Mouse (Mus musculus) myocyte (in vitro differentiated cells): ENCODE measurements around the gene Cdk19. TPM values are rescaled to one million over a fixed set of nuclear protein-coding genes. Genes with fewer than 3 reads are reported as not detected.

Experiments used
- H3K27me3 ChIP-seq: one replicate; pipeline ENCODE4 v1.6.1; 2011; ENCODE audit not compliant: control insufficient read depth, insufficient read depth, insufficient read length
- H3K36me3 ChIP-seq: one replicate; pipeline ENCODE4 v1.6.1; 2011; ENCODE audit not compliant: control insufficient read depth, insufficient read depth
- H3K4me2 ChIP-seq: one replicate; pipeline ENCODE4 v1.6.1; 2011; ENCODE audit warnings: low read depth, control low read depth
- H3K4me3 ChIP-seq: one replicate; pipeline ENCODE4 v1.5.1; 2011; ENCODE audit warnings: mild to moderate bottlenecking, control low read depth, moderate library complexity
- H3K79me2 ChIP-seq: one replicate; pipeline ENCODE4 v1.6.1; 2011; ENCODE audit not compliant: control insufficient read depth, insufficient read depth
- H3ac ChIP-seq: one replicate; pipeline ENCODE4 v1.6.1; 2011; ENCODE audit not compliant: control insufficient read depth, insufficient read length
- CEBPB ChIP-seq: IDR thresholded peaks from 2 replicates; pipeline ENCODE4 v1.6.1; 2011; ENCODE audit warnings: mild to moderate bottlenecking, moderate library complexity; ENCODE audit not compliant: poor library complexity, insufficient read depth, severe bottlenecking
- E2F4 ChIP-seq: IDR thresholded peaks from one replicate; pipeline ENCODE4 v1.6.1; 2011; ENCODE audit warnings: mild to moderate bottlenecking, control low read depth, moderate library complexity; ENCODE audit not compliant: insufficient read depth
- MAX ChIP-seq: IDR thresholded peaks from one replicate; pipeline ENCODE4 v1.6.1; 2011; ENCODE audit warnings: low read depth, mild to moderate bottlenecking, control low read depth
- MYOD1 ChIP-seq, 3 experiments: IDR thresholded peaks; one replicate each; pipeline ENCODE4 v1.6.1; 2011; ENCODE audit warnings: control low read depth in 2 of 3, low read depth in 2 of 3, mild to moderate bottlenecking in 2 of 3, moderate library complexity in 1 of 3; ENCODE audit not compliant: insufficient read length in 2 of 3, control insufficient read depth in 1 of 3
- MYOG ChIP-seq, 3 experiments: IDR thresholded peaks; one replicate each; pipeline ENCODE4 v1.6.1; 2011; ENCODE audit warnings: control low read depth in 2 of 3, low read depth in 2 of 3, mild to moderate bottlenecking in 2 of 3; ENCODE audit not compliant: insufficient read length in 2 of 3, control insufficient read depth in 1 of 3, insufficient read depth in 1 of 3
- POLR2A ChIP-seq: IDR thresholded peaks from one replicate; pipeline ENCODE4 v1.6.1; 2011; ENCODE audit warnings: low read depth, mild to moderate bottlenecking, control low read depth, moderate library complexity; ENCODE audit not compliant: insufficient read length
- POLR2AphosphoS2 ChIP-seq: IDR thresholded peaks from one replicate; pipeline ENCODE4 v1.6.1; 2011; ENCODE audit warnings: low read depth, control low read depth; ENCODE audit not compliant: insufficient read length
- REST ChIP-seq: IDR thresholded peaks from one replicate; pipeline ENCODE4 v1.6.1; 2011; ENCODE audit warnings: mild to moderate bottlenecking, control low read depth, moderate library complexity; ENCODE audit not compliant: insufficient read depth, insufficient read length
- SRF ChIP-seq: IDR thresholded peaks from one replicate; pipeline ENCODE4 v1.6.1; 2011; ENCODE audit warnings: low read depth; ENCODE audit not compliant: control insufficient read depth, insufficient read length
- TCF12 ChIP-seq: IDR thresholded peaks from one replicate; pipeline ENCODE4 v1.6.1; 2011; ENCODE audit warnings: mild to moderate bottlenecking, control low read depth; ENCODE audit not compliant: poor library complexity, insufficient read depth, severe bottlenecking
- TCF3 ChIP-seq: IDR thresholded peaks from one replicate; pipeline ENCODE4 v1.6.1; 2011; ENCODE audit warnings: low read depth, control low read depth; ENCODE audit not compliant: insufficient read length
- USF1 ChIP-seq: IDR thresholded peaks from one replicate; pipeline ENCODE4 v1.6.1; 2011; ENCODE audit warnings: low read depth, mild to moderate bottlenecking, control low read depth, moderate library complexity
- polyA plus RNA-seq: library from polyadenylated mRNA; unstranded; fragments of >200 nt; fragmentation: generic; extraction: Trizol; gene quantifications from one replicate; pipeline ENCODE4 v1.2.1, GENCODE M21; 2012; ENCODE audit warnings: missing spikeins

The Cdk19 gene
- polyA plus RNA-seq, 1 experiment = 5.3 TPM

GRCm38 (mm10) chr10:40491748-40492147 lies 152.4 kb downstream of the Cdk19 start:
- Histone ChIP-seq H3ac (no peak overlapping the region), H3K79me2 (no peaks in the 10 kb centered on the region), H3K36me3 (no peaks in the 10 kb centered on the region), H3K4me2 (no peak overlapping the region), H3K27me3 (no peaks in the 10 kb centered on the region), H3K4me3 (no peak overlapping the region)
- TF ChIP-seq POLR2A = no peak
- TF ChIP-seq POLR2AphosphoS2 = no peak
- no peak for TF ChIP-seq TCF3
- TF ChIP-seq MYOG (IDR thresholded peaks at IDR 0.05; ENCODE audit: control insufficient read depth in 1 of 3, insufficient read depth in 1 of 3, insufficient read length in 2 of 3, low read depth in 2 of 3) = no peak

DNA sequence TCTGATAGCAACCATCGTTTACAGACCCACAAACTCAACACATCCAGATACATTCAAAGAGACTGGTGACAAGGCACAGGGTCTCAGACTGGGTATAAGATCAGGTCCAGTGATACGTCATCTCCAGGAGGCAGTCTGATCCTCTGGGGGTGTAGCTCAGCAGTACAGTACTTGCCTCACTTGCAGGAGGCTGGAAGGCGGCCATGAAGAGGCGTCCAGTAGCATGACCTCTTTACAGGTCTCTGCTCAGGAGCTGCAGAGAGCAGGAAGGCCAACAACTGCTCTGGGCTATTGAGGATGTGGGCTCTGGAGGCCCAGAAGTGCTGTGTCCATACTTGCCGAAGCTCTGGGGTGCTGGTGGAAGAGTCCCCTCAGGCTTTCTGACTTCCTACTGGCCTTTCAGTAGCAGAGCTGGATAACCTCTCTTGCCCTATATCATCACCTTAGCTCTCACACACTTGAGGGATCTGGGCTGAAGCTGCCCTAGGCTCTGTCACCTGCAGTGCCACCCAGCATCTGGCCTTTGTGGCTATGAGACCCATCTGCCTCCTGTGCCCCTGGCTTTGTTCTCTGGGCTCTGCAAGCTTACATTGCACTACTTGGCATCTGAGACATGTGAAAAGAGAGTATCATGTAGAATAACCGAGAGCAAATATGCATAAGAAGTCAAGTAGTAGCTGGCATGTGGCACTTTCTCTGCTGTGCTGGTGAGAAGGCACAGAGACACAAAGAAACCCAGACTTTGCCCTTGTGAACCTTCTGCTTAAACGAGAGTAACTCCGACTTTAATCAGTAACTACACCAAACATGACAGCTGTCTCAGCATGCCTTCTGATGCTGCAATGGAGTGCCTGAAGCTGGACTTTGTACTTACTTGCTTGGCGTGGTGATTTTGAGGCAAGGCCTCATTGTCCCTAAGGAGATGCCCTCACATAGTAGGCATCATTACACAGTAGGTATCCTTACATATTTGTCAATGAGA lies 155.1 kb downstream of the Cdk19 start:
- H3ac ChIP-seq = no peak overlapping the region
- H3K27me3 ChIP-seq = no peaks in the 10 kb centered on the region
- TF ChIP-seq MYOD1 (IDR thresholded peaks at IDR 0.05; ENCODE audit: control insufficient read depth in 1 of 3, insufficient read length in 2 of 3, low read depth in 2 of 3) = no peak
- TF ChIP-seq TCF3 = no peak
- TF ChIP-seq CEBPB = no peak
- TF ChIP-seq SRF = no peak
- no peak for TF ChIP-seq E2F4
- no peak for TF ChIP-seq USF1
- no peak for TF ChIP-seq POLR2AphosphoS2
- TF ChIP-seq POLR2A = no peak
- TF ChIP-seq MYOG (IDR thresholded peaks at IDR 0.05; ENCODE audit: control insufficient read depth in 1 of 3, insufficient read depth in 1 of 3, insufficient read length in 2 of 3, low read depth in 2 of 3) = no peak
- TF ChIP-seq TCF12 = no peak
- no peak for TF ChIP-seq REST
- H3K4me2 ChIP-seq = no peak overlapping the region
- H3K36me3 ChIP-seq = no peaks in the 10 kb centered on the region
- H3K4me3 ChIP-seq = no peak overlapping the region
- no peaks in the 10 kb centered on the region for H3K79me2 ChIP-seq

DNA sequence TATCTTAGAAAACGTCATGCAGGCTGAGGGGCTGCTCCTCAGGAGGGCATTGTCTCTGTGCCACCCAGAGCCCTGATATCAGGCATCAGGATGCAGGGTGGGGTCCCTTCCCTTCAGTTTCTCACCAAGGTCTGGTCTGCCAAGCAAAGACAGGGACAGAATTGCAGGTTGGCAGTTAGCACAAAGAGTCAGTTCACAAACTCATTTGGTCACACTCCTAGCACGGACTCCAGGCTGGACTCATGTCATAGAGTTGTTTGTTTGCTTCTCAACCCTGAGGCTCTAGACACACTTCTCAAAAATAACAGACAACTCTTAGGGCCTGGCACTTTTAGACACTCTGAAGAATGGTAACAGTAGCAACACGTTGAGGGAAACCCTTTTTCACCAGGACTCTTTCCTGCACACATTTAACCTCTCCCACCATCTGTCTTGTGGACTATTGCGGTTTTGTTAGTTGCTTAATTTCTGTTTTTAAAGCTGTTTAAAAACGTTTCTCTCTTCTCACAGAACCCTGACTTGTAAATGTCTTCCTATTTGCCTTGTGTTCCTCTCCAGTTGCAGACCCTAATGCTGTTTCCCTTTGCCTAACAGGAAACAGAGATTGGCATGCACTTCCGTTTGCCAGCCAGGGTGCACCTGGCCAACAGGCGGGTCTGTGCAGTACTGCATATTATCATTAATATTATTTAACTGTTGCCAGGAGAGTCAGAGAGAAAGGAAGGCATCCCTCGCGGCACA lies 158.1 kb downstream of the Cdk19 start:
- no peak for TF ChIP-seq USF1
- TF ChIP-seq POLR2A = no peak
- no peak for TF ChIP-seq MAX
- no peak for TF ChIP-seq REST
- no peak for TF ChIP-seq POLR2AphosphoS2
- TF ChIP-seq MYOD1 (IDR thresholded peaks at IDR 0.05; ENCODE audit: control insufficient read depth in 1 of 3, insufficient read length in 2 of 3, low read depth in 2 of 3) = no peak
- TF ChIP-seq CEBPB = no peak
- TF ChIP-seq TCF12 = no peak
- TF ChIP-seq TCF3 = no peak
- TF ChIP-seq E2F4 = no peak
- no peak for TF ChIP-seq SRF
- TF ChIP-seq MYOG (IDR thresholded peaks at IDR 0.05; ENCODE audit: control insufficient read depth in 1 of 3, insufficient read depth in 1 of 3, insufficient read length in 2 of 3, low read depth in 2 of 3) = no peak
- no peak overlapping the region for H3K4me3 ChIP-seq
- no peak overlapping the region for H3K4me2 ChIP-seq
- H3K79me2 ChIP-seq = no peaks in the 10 kb centered on the region
- H3ac ChIP-seq = no peak overlapping the region
- no peaks in the 10 kb centered on the region for H3K36me3 ChIP-seq
- H3K27me3 ChIP-seq = no peaks in the 10 kb centered on the region

DNA sequence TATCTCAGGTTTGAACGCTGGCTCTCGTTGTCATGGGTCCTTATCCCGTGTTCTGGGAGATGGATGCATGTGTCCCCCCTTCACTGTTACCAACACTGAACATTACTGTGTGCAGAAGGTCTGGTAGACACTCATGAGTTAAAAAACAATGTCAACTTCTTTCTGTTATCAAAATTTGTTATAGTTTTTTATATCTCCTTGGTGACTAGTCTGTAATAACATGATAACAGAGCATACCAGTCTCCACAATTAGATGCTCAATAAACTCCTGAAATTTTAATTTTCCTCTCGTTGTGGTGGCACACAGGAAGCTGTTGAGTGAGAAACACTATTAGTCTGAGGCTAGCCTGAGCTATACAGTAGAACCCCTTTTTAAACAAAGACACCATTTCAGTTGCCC lies 159.1 kb downstream of the Cdk19 start:
- Histone ChIP-seq H3K36me3 (no peaks in the 10 kb centered on the region), H3ac (no peak overlapping the region), H3K4me3 (no peak overlapping the region), H3K79me2 (no peaks in the 10 kb centered on the region), H3K4me2 (no peak overlapping the region), H3K27me3 (no peaks in the 10 kb centered on the region)
- TF ChIP-seq REST (no peak), CEBPB (no peak), MAX (no peak), MYOD1 (IDR thresholded peaks at IDR 0.05; ENCODE audit: control insufficient read depth in 1 of 3, insufficient read length in 2 of 3, low read depth in 2 of 3) (no peak), TCF12 (no peak), SRF (no peak), POLR2A (no peak), E2F4 (no peak), MYOG (IDR thresholded peaks at IDR 0.05; ENCODE audit: control insufficient read depth in 1 of 3, insufficient read depth in 1 of 3, insufficient read length in 2 of 3, low read depth in 2 of 3) (no peak), TCF3 (no peak), USF1 (no peak), POLR2AphosphoS2 (no peak)
